Mouse (Mus musculus) lung, postnatal 0 days (tissue): ENCODE results near the gene Rabac1. TPM values are rescaled to one million over a fixed set of nuclear protein-coding genes. Genes with fewer than 3 reads are reported as not detected.

ENCODE experiments used
- ATAC-seq: fragments of 200-750 bp; cut with Nextera tagmentation; 2 replicates; pipeline ENCODE4 v1.8.0; 2017; ENCODE audit warnings: moderate library complexity
- DNase-seq: peaks from one replicate; pipeline ENCODE4 v3.0.0-alpha.2; 2016; ENCODE audit warnings: low spot score
- H3K27ac ChIP-seq: fragments of 300-500 bp; sonication (generic); 2 replicates; pipeline ENCODE4 v1.5.1; 2014; ENCODE audit warnings: antibody characterized with exemption, mild to moderate bottlenecking, low read length, mixed read lengths
- H3K27me3 ChIP-seq: fragments of 300-500 bp; sonication (generic); replicated peaks from 2 replicates; pipeline ENCODE4 v1.6.1; 2014; ENCODE audit warnings: low read length, mixed read lengths; ENCODE audit not compliant: insufficient read depth
- H3K36me3 ChIP-seq: fragments of 300-500 bp; sonication (generic); 2 replicates; pipeline ENCODE4 v1.6.1; 2014; ENCODE audit warnings: low read length, mixed read lengths; ENCODE audit not compliant: insufficient read depth
- H3K4me1 ChIP-seq: fragments of 300-500 bp; sonication (generic); 2 replicates; pipeline ENCODE4 v1.6.1; 2014; ENCODE audit warnings: antibody characterized with exemption, low read depth, low read length, mixed read lengths; ENCODE audit not compliant: insufficient read depth
- H3K4me2 ChIP-seq: fragments of 300-500 bp; sonication (generic); replicated peaks from 2 replicates; pipeline ENCODE4 v1.6.1; 2014; ENCODE audit warnings: low read depth, mild to moderate bottlenecking, low read length, moderate library complexity, mixed read lengths
- H3K4me3 ChIP-seq: fragments of 300-500 bp; sonication (generic); 2 replicates; pipeline ENCODE4 v1.5.1; 2014; ENCODE audit warnings: low read depth, low read length
- H3K9ac ChIP-seq: fragments of 300-500 bp; sonication (generic); replicated peaks from 2 replicates; pipeline ENCODE4 v1.6.1; 2014; ENCODE audit warnings: low read depth, mild to moderate bottlenecking
- H3K9me3 ChIP-seq: fragments of 300-500 bp; sonication (generic); 2 replicates; pipeline ENCODE4 v1.6.1; 2016; ENCODE audit warnings: low read length, mixed read lengths
- CTCF ChIP-seq: IDR thresholded peaks from 2 replicates; pipeline ENCODE4 v1.5.1; 2016; ENCODE audit warnings: antibody characterized with exemption, mild to moderate bottlenecking
- EP300 ChIP-seq: IDR thresholded peaks from 2 replicates; pipeline ENCODE4 v1.6.1; 2016; ENCODE audit warnings: antibody characterized with exemption, mild to moderate bottlenecking, control low read depth
- WGBS: fragments of 180-500 bp; shearing (Covaris S2); extraction: QIAGEN DNeasy Blood & Tissue Kit; methylation state at CpG from one replicate; pipeline ENCODE4 v1.1.7; 2014; 5-methylcytosine and 5-hydroxymethylcytosine counted together
- microRNA-seq: library from miRNA; unstranded; fragments of <30 nt; microRNA quantifications from one replicate; pipeline ENCODE4, GENCODE M21; 2016
- polyA plus RNA-seq: library from polyadenylated mRNA; unstranded; fragments of >200 nt; fragmentation: Nextera tagmentation; extraction: Ambion mirVana; gene quantifications from 2 replicates; pipeline ENCODE4 v1.2.1, GENCODE M21; 2015

Gene Rabac1
- polyA plus RNA-seq, 1 experiment from 2014 or later, result 561 TPM

DNA sequence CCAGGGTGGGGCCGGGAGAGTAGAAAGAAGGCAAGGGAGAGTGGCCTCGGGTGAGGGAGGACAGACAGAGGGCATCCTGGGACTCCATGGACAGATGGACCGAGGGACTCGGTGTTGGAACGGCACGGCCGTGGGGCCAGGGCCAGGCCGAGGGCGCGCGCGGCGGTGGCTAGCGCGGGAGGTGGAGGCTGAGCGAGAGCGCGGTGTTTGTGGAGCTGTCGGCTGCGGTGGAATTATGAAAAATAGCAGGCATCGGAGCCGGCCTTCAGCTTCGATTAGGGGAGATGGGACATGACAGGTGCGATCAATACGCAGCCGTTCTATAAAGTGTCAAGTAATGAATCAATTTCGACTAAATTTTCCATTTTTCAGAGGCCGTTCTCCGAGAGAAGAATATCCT lies 23.8 kb downstream of the Rabac1 start:
- Histone ChIP-seq H3K4me3 (no peak overlapping the region), H3K4me1 (no peaks in the 10 kb centered on the region), H3K27ac (no peak overlapping the region), H3K36me3 (no peaks in the 10 kb centered on the region), H3K4me2 (no peak overlapping the region), H3K27me3 (peaks cover 78% of the 10 kb centered on the region), H3K9me3 (no peaks in the 10 kb centered on the region), H3K9ac (no peak overlapping the region)
- TF ChIP-seq EP300, result no peak
- TF ChIP-seq CTCF, result no peak
- DNase-seq (no peak), ATAC-seq (no peak)
- WGBS, result 2% methylated on average over 29 of the region's 29 CpGs

DNA sequence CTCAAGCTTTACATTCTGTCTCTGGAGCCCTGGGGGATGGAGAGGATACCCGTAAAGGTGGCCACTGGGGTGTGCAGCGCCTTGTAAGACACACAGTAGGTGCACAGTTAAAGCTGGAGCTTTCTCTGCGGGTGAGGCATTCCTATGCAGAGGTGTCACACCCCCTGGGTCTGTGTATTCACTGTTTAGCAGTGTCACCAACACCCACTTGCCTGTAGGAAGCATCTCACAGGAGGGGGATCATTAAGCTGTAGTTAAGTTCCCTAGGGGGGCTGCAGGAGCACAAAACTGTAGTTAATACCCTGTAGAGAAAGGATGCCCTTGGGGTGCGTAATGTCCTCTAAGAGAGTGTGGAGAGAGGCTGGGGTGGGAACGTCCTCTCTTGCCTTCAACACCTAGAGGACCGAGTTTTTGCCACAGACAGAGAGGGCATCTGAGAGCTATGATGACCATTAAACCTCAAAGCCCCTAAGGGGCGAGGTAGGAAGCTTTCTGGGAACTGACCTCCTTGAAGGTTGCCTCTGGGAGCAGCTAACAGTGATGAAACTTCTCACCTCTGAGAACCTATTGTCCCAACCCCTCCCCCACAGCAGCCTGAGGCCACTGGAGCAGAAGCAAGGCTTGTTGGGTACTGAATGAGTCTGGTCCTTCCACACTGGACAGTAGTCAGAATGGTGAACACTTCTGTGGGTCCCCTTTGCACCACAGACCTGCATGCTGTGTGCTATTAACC lies 25.1 kb downstream of the Rabac1 start:
- 5% methylated on average over 7 of the region's 7 CpGs for WGBS
- no peaks in the 10 kb centered on the region for H3K36me3 ChIP-seq
- no peaks in the 10 kb centered on the region for H3K4me1 ChIP-seq
- no peak overlapping the region for H3K9ac ChIP-seq
- ATAC-seq, result no peak
- TF ChIP-seq CTCF (no peak), EP300 (no peak)
- no peak overlapping the region for H3K27ac ChIP-seq
- H3K4me3 ChIP-seq, result no peak overlapping the region
- no peak for DNase-seq
- peaks cover 79% of the 10 kb centered on the region for H3K27me3 ChIP-seq
- no peaks in the 10 kb centered on the region for H3K9me3 ChIP-seq
- no peak overlapping the region for H3K4me2 ChIP-seq

DNA sequence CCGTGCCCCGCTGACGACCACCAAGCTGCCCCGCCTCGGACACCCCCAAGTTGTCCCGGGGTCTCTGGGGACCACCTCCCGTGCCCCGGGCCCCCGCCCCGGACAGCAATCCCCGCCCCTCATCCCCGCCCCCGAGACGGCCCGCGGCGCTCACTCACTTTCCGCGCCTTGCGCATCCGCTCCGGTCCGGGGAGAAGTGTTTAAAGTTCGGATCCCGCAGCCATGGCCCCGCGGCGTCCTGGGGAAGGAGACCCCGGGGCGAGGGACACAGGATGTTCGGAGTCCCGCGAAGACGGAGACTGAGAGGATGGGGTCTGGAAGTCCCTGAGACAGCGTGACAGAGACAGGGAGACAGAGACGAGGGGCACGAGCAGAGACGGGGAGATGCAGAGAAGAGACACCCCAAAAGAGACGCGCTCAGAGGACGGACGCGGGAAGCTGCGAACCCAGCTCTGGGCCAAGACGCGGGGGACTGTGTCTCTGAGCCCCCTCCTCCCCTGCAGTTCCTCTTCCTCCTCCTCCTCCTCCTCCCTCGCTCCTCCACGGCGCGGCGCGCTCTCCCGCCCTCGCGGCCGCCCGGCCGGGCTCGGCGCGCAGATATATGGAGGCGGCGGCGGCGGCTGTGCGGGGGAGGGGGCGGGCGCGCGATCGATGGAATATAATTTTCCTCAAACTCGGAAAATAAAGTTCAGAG lies 28.1 kb downstream of the Rabac1 start, which contains the start of gene Gm4881:
Gm4881 (minus strand) TSS at position 238 of the 694 bp plus-strand sequence.
- peak within 1 kb of the TSS; percentile 24 for H3K4me3 ChIP-seq
- H3K9ac ChIP-seq, result 0 out of 2 replicates have a peak within 1 kb of the TSS, but pooled peaks have one; percentile 19

DNA sequence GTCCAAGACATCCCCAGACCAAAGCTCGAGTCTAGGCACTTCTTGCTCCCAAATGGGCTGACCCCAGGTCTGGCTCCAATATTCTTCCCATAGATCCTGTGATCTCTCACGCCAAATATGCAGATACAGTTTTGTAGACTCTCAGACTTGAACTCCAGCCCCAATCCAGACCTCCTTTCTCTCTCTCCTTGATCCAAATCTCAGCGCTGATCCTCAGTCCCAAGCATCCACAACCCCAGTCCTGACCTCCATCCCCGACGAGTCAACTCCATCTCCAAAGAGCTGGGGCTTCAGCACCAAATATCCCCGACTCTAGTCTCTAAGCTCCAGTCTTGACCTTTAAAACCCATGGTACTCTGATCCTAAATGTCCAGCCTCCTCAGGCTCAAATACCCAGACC lies 28.9 kb downstream of the Rabac1 start:
- Histone ChIP-seq H3K4me2 (no peak overlapping the region), H3K36me3 (no peaks in the 10 kb centered on the region), H3K27ac (no peak overlapping the region), H3K9ac (no peak overlapping the region), H3K9me3 (no peaks in the 10 kb centered on the region), H3K27me3 (peaks cover 51% of the 10 kb centered on the region), H3K4me3 (no peak overlapping the region), H3K4me1 (no peaks in the 10 kb centered on the region)
- WGBS, result 2% methylated on average over 6 of the region's 6 CpGs
- no peak for DNase-seq
- ATAC-seq, result no peak
- TF ChIP-seq EP300, result no peak
- TF ChIP-seq CTCF, result no peak

More for the DNA sequence above, 28.1 kb downstream of the Rabac1 start, which contains the start of gene Gm4881:
- Histone ChIP-seq H3K9me3 (no peaks in the 10 kb centered on the region), H3K36me3 (no peaks in the 10 kb centered on the region), H3K27ac (no peak within 1 kb of the TSS), H3K4me2 (peak within 1 kb of the TSS; percentile 46), H3K27me3 (peaks cover 54% of the 10 kb centered on the region), H3K4me1 (no peaks in the 10 kb centered on the region)
- WGBS, result 1% methylated on average over 62 of the region's 72 CpGs
- ATAC-seq, result no peak; the same call in 1 of the 2 replicates
- DNase-seq, result no peak
- no peak for TF ChIP-seq EP300
- no peak for TF ChIP-seq CTCF

DNA sequence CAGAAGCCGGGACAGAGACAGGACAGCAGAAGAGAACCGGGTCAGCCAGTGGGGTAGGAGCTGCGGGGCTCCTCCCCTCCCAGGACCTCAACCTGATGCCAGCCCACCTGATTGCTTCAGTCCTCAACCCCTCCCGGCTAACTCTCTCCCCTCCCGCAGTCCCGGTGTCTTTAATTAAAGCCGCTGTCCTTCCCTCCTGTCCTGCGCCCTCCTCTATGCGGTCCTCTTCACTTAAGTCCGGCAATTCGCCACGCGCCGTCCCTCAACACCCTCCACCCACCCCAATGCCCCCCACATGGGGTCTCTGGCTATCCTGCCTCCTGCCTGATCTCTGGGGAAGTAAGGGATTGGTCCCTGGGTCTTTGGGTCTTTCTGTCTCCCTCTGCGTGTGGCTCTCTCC lies 40.9 kb downstream of the Rabac1 start:
- Histone ChIP-seq H3K4me2 (no peak overlapping the region), H3K36me3 (no peaks in the 10 kb centered on the region; the same call in 1 of the 2 replicates), H3K4me3 (no peak overlapping the region), H3K4me1 (no peaks in the 10 kb centered on the region), H3K27me3 (peaks cover 30% of the 10 kb centered on the region), H3K9me3 (no peaks in the 10 kb centered on the region), H3K9ac (no peak overlapping the region), H3K27ac (no peak overlapping the region)
- ATAC-seq, result no peak
- no peak for TF ChIP-seq EP300
- no peak for TF ChIP-seq CTCF
- DNase-seq, result no peak
- WGBS, result 0% methylated on average over 14 of the region's 15 CpGs

DNA sequence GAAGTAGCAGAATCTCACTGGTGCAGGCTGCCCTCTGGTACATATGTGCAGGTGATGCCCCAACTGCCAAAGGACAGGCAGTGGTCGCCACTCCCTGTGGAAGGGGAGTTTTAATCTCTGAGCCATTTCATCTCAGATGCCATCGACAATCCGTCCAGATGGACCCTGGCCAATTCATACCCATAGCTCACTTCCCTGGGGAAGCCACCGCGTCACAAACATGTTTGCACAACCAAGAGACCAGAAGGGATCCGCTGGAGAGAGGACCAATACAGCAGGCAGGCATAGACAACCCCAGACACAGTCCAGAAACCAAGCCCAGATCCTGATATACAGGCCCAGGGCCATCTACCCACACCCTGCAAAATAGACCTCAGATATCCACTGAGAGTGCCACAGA lies 42.1 kb downstream of the Rabac1 start:
- H3K27ac ChIP-seq, result no peak overlapping the region
- H3K36me3 ChIP-seq, result peaks cover 7% of the 10 kb centered on the region
- H3K9ac ChIP-seq, result no peak overlapping the region
- H3K9me3 ChIP-seq, result no peaks in the 10 kb centered on the region
- H3K4me2 ChIP-seq, result no peak overlapping the region
- WGBS, result 25% methylated on average over 6 of the region's 6 CpGs
- DNase-seq, result no peak
- no peaks in the 10 kb centered on the region for H3K4me1 ChIP-seq
- peaks cover 30% of the 10 kb centered on the region for H3K27me3 ChIP-seq
- TF ChIP-seq EP300 (no peak), CTCF (no peak)
- no peak for ATAC-seq
- no peak overlapping the region for H3K4me3 ChIP-seq

Small RNA genes within 50 kb of the gene (microRNA-seq; reads per million reads assigned to microRNA genes)
- gene Mir7046 (not detected), gene Mir7047 (not detected)

Other genes starting within 250 kb of the Rabac1 start
- gene Gm4763, start 245.8 kb downstream of the Rabac1 start, polyA plus RNA-seq, result not detected in 2 replicates
- gene Cd177, start 212.4 kb downstream of the Rabac1 start, polyA plus RNA-seq, result 3.5 and 4.1 TPM in 2 replicates
- gene Ceacam10, start 195.5 kb downstream of the Rabac1 start, polyA plus RNA-seq, result 0.73 and 0.82 TPM in 2 replicates
- 13.3 and 13.8 TPM in 2 replicates for gene Gm9844, start 110.5 kb downstream of the Rabac1 start, polyA plus RNA-seq
- gene Lypd4, start 102.8 kb downstream of the Rabac1 start, polyA plus RNA-seq, result not detected in 2 replicates
- not detected in 2 replicates for gene Dmrtc2, start 102.7 kb downstream of the Rabac1 start, polyA plus RNA-seq
- gene Rps19, start 88.4 kb downstream of the Rabac1 start, polyA plus RNA-seq, result 2,947 and 3,302 TPM in 2 replicates
- gene Cd79a, start 75.4 kb downstream of the Rabac1 start, polyA plus RNA-seq, result 3.2 and 4.3 TPM in 2 replicates
- 123 and 143 TPM in 2 replicates for gene Arhgef1, start 69.8 kb downstream of the Rabac1 start, polyA plus RNA-seq
- not detected in 2 replicates for gene Gm4881, start 28.3 kb downstream of the Rabac1 start, polyA plus RNA-seq
- gene Atp1a3, start 33.2 kb upstream of the Rabac1 start, polyA plus RNA-seq, result 0.57 and 0.73 TPM in 2 replicates
- 1.9 and 2.9 TPM in 2 replicates for gene Grik5, start 99.6 kb upstream of the Rabac1 start, polyA plus RNA-seq
- gene Zfp574, start 99.8 kb upstream of the Rabac1 start, polyA plus RNA-seq, result 19.8 and 20.1 TPM in 2 replicates
- gene Pou2f2, start 207.0 kb upstream of the Rabac1 start, polyA plus RNA-seq, result 0.98 and 1.4 TPM in 2 replicates
- gene Dedd2, start 247.9 kb upstream of the Rabac1 start, polyA plus RNA-seq, result 15.9 and 18.2 TPM in 2 replicates
- 1.6 and 2.2 TPM in 2 replicates for gene Zfp526, start 248.7 kb upstream of the Rabac1 start, polyA plus RNA-seq